Mouse (Mus musculus) embryonic fibroblast, embryonic 13.5 days (primary cell): ENCODE measurements around the gene Agap1. TPM values are rescaled to one million over a fixed set of nuclear protein-coding genes. Genes with fewer than 3 reads are reported as not detected.

Experiments used
- H3K27ac ChIP-seq: 2 replicates; pipeline ENCODE4 v1.5.1; 2012; ENCODE audit warnings: low read length, control low read depth, inconsistent platforms; ENCODE audit not compliant: insufficient read depth
- H3K4me1 ChIP-seq: 2 replicates; pipeline ENCODE4 v1.6.1; 2011; ENCODE audit warnings: low read length; ENCODE audit not compliant: control insufficient read depth, insufficient read depth
- H3K4me3 ChIP-seq: 2 replicates; pipeline ENCODE4 v1.5.1; 2011; ENCODE audit warnings: mild to moderate bottlenecking, control low read depth, low read length; ENCODE audit not compliant: insufficient read depth
- CTCF ChIP-seq: IDR thresholded peaks from 2 replicates; pipeline ENCODE4 v1.5.1; 2011; ENCODE audit warnings: mild to moderate bottlenecking, control low read depth, low read length, moderate library complexity, borderline replicate concordance; ENCODE audit not compliant: insufficient read depth
- POLR2A ChIP-seq: IDR thresholded peaks from 2 replicates; pipeline ENCODE4 v1.6.1; 2011; ENCODE audit warnings: low read depth, mild to moderate bottlenecking, control low read depth, low read length, moderate library complexity
- polyA plus RNA-seq: library from polyadenylated mRNA; stranded (reverse); fragments of >200 nt; gene quantifications from 2 replicates; pipeline ENCODE4 v1.2.4, GENCODE M21; 2011; ENCODE audit warnings: low read depth; ENCODE audit not compliant: missing spikeins, insufficient read length

Agap1 gene
- polyA plus RNA-seq, 1 experiment, result 32.1 TPM

DNA sequence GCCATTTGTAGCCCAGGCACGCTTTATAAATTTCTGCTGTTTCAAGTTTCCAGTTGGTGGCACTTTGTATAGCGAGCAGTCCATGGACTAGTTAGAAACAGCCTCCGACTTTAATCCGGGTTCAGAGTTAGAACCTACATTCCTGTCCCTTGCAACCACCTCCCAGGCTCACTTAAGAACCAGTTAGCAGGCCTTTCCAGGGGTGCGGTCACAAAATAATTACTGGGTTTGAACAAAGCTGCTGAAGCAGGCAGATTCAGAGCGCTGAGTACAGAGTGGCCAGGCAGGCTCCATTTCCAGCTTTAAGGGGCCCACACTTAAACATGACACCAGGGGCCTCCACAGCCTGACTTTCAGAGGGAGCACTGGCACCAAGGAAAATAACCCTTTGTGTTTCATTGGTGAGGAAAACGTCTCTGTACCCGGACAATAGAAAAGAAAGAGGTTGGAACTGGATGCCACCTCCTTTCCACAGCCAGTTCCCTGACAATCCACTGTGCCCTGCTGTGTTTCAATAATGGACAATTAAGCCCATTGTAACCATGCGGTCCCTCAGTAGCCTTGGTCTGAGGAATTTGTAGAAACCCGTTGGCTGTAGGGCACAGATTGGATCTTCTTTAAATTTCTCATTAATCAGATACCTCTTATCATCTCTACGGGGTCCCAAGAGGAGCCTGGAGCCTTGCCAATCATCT, 24.5 kb upstream of the Agap1 start:
- Histone ChIP-seq H3K4me1 (no peaks in the 10 kb centered on the region), H3K4me3 (no peak overlapping the region), H3K27ac (no peak overlapping the region)
- no peak for TF ChIP-seq CTCF
- no peak for TF ChIP-seq POLR2A

- Histone ChIP-seq H3K27ac (no peak overlapping the region), H3K4me3 (no peak overlapping the region), H3K4me1 (no peaks in the 10 kb centered on the region)
- TF ChIP-seq CTCF, result no peak
- TF ChIP-seq POLR2A, result no peak
Measured at GRCm38 (mm10) chr1:89439351-89439750, 15.3 kb upstream of the Agap1 start.

- no peaks in the 10 kb centered on the region for H3K4me1 ChIP-seq
- TF ChIP-seq CTCF (no peak), POLR2A (no peak)
- no peak overlapping the region for H3K4me3 ChIP-seq
- H3K27ac ChIP-seq, result no peak overlapping the region
Measured at GRCm38 (mm10) chr1:89441236-89441897, 13.2 kb upstream of the Agap1 start.

- TF ChIP-seq CTCF, result no peak
- no peak for TF ChIP-seq POLR2A
- Histone ChIP-seq H3K4me1 (no peaks in the 10 kb centered on the region), H3K27ac (no peak overlapping the region), H3K4me3 (no peak overlapping the region)
Measured at GRCm38 (mm10) chr1:89443512-89443911, 11.1 kb upstream of the Agap1 start.

- Histone ChIP-seq H3K4me1 (no peaks in the 10 kb centered on the region), H3K27ac (no peak overlapping the region), H3K4me3 (no peak overlapping the region)
- TF ChIP-seq CTCF (no peak), POLR2A (no peak)
Measured at GRCm38 (mm10) chr1:89444014-89444413, 10.6 kb upstream of the Agap1 start.

GRCm38 (mm10) chr1:89450139-89450538, 4.5 kb upstream of the Agap1 start:
- no peak overlapping the region for H3K27ac ChIP-seq
- no peak overlapping the region for H3K4me3 ChIP-seq
- no peak for TF ChIP-seq POLR2A
- TF ChIP-seq CTCF, result no peak
- H3K4me1 ChIP-seq, result no peaks in the 10 kb centered on the region

GRCm38 (mm10) chr1:89452138-89452537, 2.5 kb upstream of the Agap1 start:
- TF ChIP-seq CTCF (no peak), POLR2A (no peak)
- H3K4me3 ChIP-seq, result no peak overlapping the region

GRCm38 (mm10) chr1:89453666-89454065, 940 bp upstream of the Agap1 start:
- Histone ChIP-seq H3K27ac (no peak overlapping the region), H3K4me3 (peak overlapping the region; percentile 58), H3K4me1 (no peaks in the 10 kb centered on the region)
- TF ChIP-seq CTCF (no peak), POLR2A (no peak)

More at GRCm38 (mm10) chr1:89452138-89452537, 2.5 kb upstream of the Agap1 start:
- Histone ChIP-seq H3K4me1 (no peaks in the 10 kb centered on the region), H3K27ac (no peak overlapping the region)

DNA sequence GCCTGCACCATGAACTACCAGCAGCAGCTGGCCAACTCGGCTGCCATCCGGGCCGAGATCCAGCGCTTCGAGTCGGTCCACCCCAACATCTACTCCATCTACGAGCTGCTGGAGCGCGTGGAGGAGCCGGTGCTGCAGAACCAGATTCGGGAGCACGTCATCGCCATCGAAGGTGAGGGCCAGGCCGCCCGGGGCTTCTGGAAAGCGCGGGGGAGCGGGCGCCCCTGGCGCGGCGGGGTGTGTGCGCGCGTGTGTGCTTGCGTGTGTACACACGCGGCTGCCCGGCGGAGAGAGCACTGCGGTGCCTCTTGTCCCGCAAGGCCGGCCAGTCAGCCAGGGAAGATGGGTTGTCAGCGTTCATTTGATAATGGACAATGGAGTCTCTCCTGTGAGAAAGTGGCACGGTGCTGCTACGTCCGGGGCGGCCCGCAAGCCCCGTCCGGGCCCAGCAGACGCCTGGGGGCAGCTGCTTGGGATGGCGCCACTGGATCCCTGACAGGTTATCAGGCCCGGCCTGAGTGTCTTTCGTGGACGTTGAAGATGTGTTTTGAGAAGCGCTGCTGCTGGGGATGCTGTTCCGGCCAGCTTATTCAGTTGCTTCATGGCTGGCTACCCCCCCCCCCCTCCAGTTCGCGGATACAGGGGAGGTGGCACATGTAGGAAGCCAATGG, 950 bp downstream of the Agap1 start:
- Histone ChIP-seq H3K27ac (peak overlapping the region; percentile 83), H3K4me3 (peak overlapping the region; percentile 71), H3K4me1 (no peaks in the 10 kb centered on the region)
- no peak for TF ChIP-seq CTCF
- TF ChIP-seq POLR2A, result no peak

DNA sequence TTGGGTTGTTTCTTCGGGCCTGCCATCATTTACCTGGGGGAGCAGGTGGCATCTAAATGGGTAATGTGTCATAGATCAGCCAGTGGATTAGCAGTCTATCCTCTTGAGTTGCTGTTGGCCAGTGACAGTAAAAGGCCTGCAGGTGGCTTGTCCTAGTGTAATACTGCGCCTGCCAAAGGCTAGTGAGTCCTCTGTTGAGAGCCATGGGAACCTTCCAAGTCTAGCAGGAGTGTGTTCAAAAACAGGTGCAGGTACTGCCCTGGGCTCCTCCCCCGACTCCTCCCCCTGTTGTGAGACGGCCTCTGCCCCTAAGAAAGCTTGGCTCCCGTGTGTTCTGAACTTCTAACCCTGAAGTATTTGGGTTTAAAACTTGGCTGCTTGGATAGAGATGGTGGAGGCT, 1.9 kb downstream of the Agap1 start:
- Histone ChIP-seq H3K4me3 (peak overlapping the region; percentile 71), H3K4me1 (no peaks in the 10 kb centered on the region), H3K27ac (peak overlapping the region; percentile 83)
- no peak for TF ChIP-seq CTCF
- 0 out of 2 replicates have a peak, but pooled peaks have one; percentile 5 for TF ChIP-seq POLR2A
